Mouse (Mus musculus): ENCODE measurements at regions not wholly inside any gene's neighbourhood (a gene's known extent, or its start where the extent isn't known, plus 50 kb on each side); places are given as distances from the start of the nearest gene placed in this dataset.

- TF ChIP-seq CTCF (IDR thresholded peaks at IDR 0.05; ENCODE audit: borderline replicate concordance, insufficient read depth, low read length) (no peak), POLR2A (IDR thresholded peaks at IDR 0.05; ENCODE audit: low read depth, low read length) (no peak)
These were observed 139.7 kb downstream of the Ackr3 start for GRCm38 (mm10) chr1:90343492-90343891.
